Mouse (Mus musculus) liver, adult (tissue): Measurements from ENCODE around the gene Usp49.

Experiments
- GATA4 ChIP-seq: IDR thresholded peaks from 2 replicates; pipeline ENCODE4 v1.6.1; 2014; ENCODE audit warnings: mild to moderate bottlenecking, low read length; ENCODE audit not compliant: insufficient replicate concordance

Gene Usp49

GRCm38 (mm10) chr17:47664474-47664873 is 34.0 kb downstream of the Usp49 start:
- TF ChIP-seq GATA4, result no peak

GRCm38 (mm10) chr17:47669166-47669565 is 38.7 kb downstream of the Usp49 start:
- TF ChIP-seq GATA4, result no peak

GRCm38 (mm10) chr17:47671988-47672310 is 41.5 kb downstream of the Usp49 start:
- TF ChIP-seq GATA4, result no peak

- no peak for TF ChIP-seq GATA4
Observed at GRCm38 (mm10) chr17:47672311-47673111, 42.0 kb downstream of the Usp49 start.

- no peak for TF ChIP-seq GATA4
Observed at GRCm38 (mm10) chr17:47676581-47676980, 46.1 kb downstream of the Usp49 start.

GRCm38 (mm10) chr17:47678238-47678637 is 47.7 kb downstream of the Usp49 start:
- TF ChIP-seq GATA4, result no peak

GRCm38 (mm10) chr17:47678702-47679101 is 48.2 kb downstream of the Usp49 start:
- TF ChIP-seq GATA4, result no peak

GRCm38 (mm10) chr17:47682836-47683235 is 52.3 kb downstream of the Usp49 start:
- no peak for TF ChIP-seq GATA4

- no peak; the same call in 1 of the 2 replicates for TF ChIP-seq GATA4
Observed at GRCm38 (mm10) chr17:47687409-47688343, 57.2 kb downstream of the Usp49 start.

GRCm38 (mm10) chr17:47688344-47688607 is 57.8 kb downstream of the Usp49 start, which contains the start of gene Tomm6:
Gene Tomm6 (minus strand): TSS chr17:47688386.
- no peak for TF ChIP-seq GATA4

- no peak for TF ChIP-seq GATA4
Observed at GRCm38 (mm10) chr17:47688608-47689575, 58.4 kb downstream of the Usp49 start, which contains the start of gene Frs3. Gene Frs3 (plus strand): TSS chr17:47689030.

GRCm38 (mm10) chr17:47689894-47690293 is 59.4 kb downstream of the Usp49 start:
- TF ChIP-seq GATA4, result no peak

- no peak for TF ChIP-seq GATA4
Observed at GRCm38 (mm10) chr17:47691650-47692049, 61.2 kb downstream of the Usp49 start.

GRCm38 (mm10) chr17:47693671-47694441 is 63.4 kb downstream of the Usp49 start:
- no peak for TF ChIP-seq GATA4

- no peak for TF ChIP-seq GATA4
Observed at GRCm38 (mm10) chr17:47694442-47694502, 63.8 kb downstream of the Usp49 start, which contains the start of gene Gm21981. Gene Gm21981 (minus strand): TSS chr17:47694455.
